Mouse (Mus musculus) brain, embryonic 14.5 days (tissue): ENCODE measurements at regions not wholly inside any gene's neighbourhood (a gene's known extent, or its start where the extent isn't known, plus 50 kb on each side); places are given as distances from the start of the nearest gene placed in this dataset.

Experiments used
- CTCF ChIP-seq: fragments of 200-500 bp; IDR thresholded peaks from 2 replicates; pipeline ENCODE4 v1.5.1; 2012; ENCODE audit warnings: inconsistent platforms, mild to moderate bottlenecking, moderate library complexity, borderline replicate concordance; ENCODE audit not compliant: insufficient read depth, insufficient read length; ENCODE audit errors: extremely low read depth
- POLR2A ChIP-seq: fragments of 200-500 bp; IDR thresholded peaks from 2 replicates; pipeline ENCODE4 v1.6.1; 2012; ENCODE audit warnings: mild to moderate bottlenecking, inconsistent platforms, borderline replicate concordance; ENCODE audit not compliant: poor library complexity, insufficient read depth, insufficient read length, severe bottlenecking; ENCODE audit errors: extremely low read depth

GRCm38 (mm10) chr9:85920745-85921614 is 78.8 kb downstream of the Tpbg start:
- TF ChIP-seq POLR2A (no peak), CTCF (no peak)
